Mouse (Mus musculus) midbrain, embryonic 10.5 days (tissue): ENCODE results near the gene Zrsr1. TPM values are rescaled to one million over a fixed set of nuclear protein-coding genes. Genes with fewer than 3 reads are reported as not detected.

Experiments used
- DNase-seq: peaks from one replicate; pipeline ENCODE4 v3.0.0-alpha.2; 2017; ENCODE audit warnings: low spot score
- H3K27ac ChIP-seq: fragments of 300-500 bp; sonication (generic); replicated peaks from 2 replicates; pipeline ENCODE4 v1.5.1; 2016; ENCODE audit warnings: mild to moderate bottlenecking
- H3K27me3 ChIP-seq: fragments of 300-500 bp; sonication (generic); 2 replicates; pipeline ENCODE4 v1.6.1; 2016; ENCODE audit warnings: low read depth, mild to moderate bottlenecking; ENCODE audit not compliant: poor library complexity, severe bottlenecking
- H3K36me3 ChIP-seq: fragments of 300-500 bp; sonication (generic); 2 replicates; pipeline ENCODE4 v1.6.1; 2016; ENCODE audit warnings: mild to moderate bottlenecking, moderate library complexity
- H3K4me1 ChIP-seq: fragments of 300-500 bp; sonication (generic); 2 replicates; pipeline ENCODE4 v1.6.1; 2016
- H3K4me3 ChIP-seq: fragments of 300-500 bp; sonication (generic); 2 replicates; pipeline ENCODE4 v1.5.1; 2016; ENCODE audit warnings: mild to moderate bottlenecking, moderate library complexity
- H3K9me3 ChIP-seq: fragments of 300-500 bp; sonication (generic); replicated peaks from 2 replicates; pipeline ENCODE4 v1.6.1; 2016; ENCODE audit warnings: mild to moderate bottlenecking
- WGBS: fragments of 180-500 bp; shearing (Covaris S2); methylation state at CpG from one replicate; pipeline ENCODE4 v1.1.7; 2016; 5-methylcytosine and 5-hydroxymethylcytosine counted together
- polyA plus RNA-seq: library from polyadenylated mRNA; unstranded; fragments of >200 nt; fragmentation: Nextera tagmentation; extraction: Ambion mirVana; gene quantifications from 2 replicates; pipeline ENCODE4 v1.2.1, GENCODE M21; 2016

The Zrsr1 gene
- polyA plus RNA-seq, 1 experiment from 2014 or later, result 2.9 TPM

- no peaks in the 10 kb centered on the region for H3K36me3 ChIP-seq
- H3K27ac ChIP-seq, result no peak overlapping the region
- H3K4me1 ChIP-seq, result peaks cover 3% of the 10 kb centered on the region; the same call in 1 of the 2 replicates
- H3K4me3 ChIP-seq, result no peak overlapping the region
- no peaks in the 10 kb centered on the region for H3K27me3 ChIP-seq
- WGBS, result 95% methylated on average over 2 of the region's 2 CpGs
- 0 out of 2 replicates have a peak, but pooled peaks cover 2% of the 10 kb centered on the region for H3K9me3 ChIP-seq
- DNase-seq, result no peak
Observed at GRCm38 (mm10) chr11:23023155-23023554, 51.4 kb downstream of the Zrsr1 start.

- Histone ChIP-seq H3K4me1 (peaks cover 3% of the 10 kb centered on the region; the same call in 1 of the 2 replicates), H3K27ac (no peak overlapping the region), H3K36me3 (no peaks in the 10 kb centered on the region), H3K27me3 (no peaks in the 10 kb centered on the region), H3K4me3 (no peak overlapping the region), H3K9me3 (no peaks in the 10 kb centered on the region)
- DNase-seq, result no peak
- 64% methylated on average over 3 of the region's 3 CpGs for WGBS
Observed at GRCm38 (mm10) chr11:23024169-23024568, 52.4 kb downstream of the Zrsr1 start.

Other genes starting within 250 kb of the Zrsr1 start
- gene B3gnt2, start 111.0 kb upstream of the Zrsr1 start, polyA plus RNA-seq, result 1.9 and 2.7 TPM in 2 replicates
- 3.0 and 3.2 TPM in 2 replicates for gene Gm28048, start 10.1 kb downstream of the Zrsr1 start, polyA plus RNA-seq
- 385 and 427 TPM in 2 replicates for gene Commd1, start 10.4 kb downstream of the Zrsr1 start, polyA plus RNA-seq
- 396 and 436 TPM in 2 replicates for gene Cct4, start 18.5 kb downstream of the Zrsr1 start, polyA plus RNA-seq
- gene Fam161a, start 35.5 kb downstream of the Zrsr1 start, polyA plus RNA-seq, result 1.6 and 3.1 TPM in 2 replicates